Mouse (Mus musculus) heart, postnatal 0 days (tissue): ENCODE measurements around the gene Gse1.

ENCODE experiments used
- CTCF ChIP-seq: IDR thresholded peaks from 2 replicates; pipeline ENCODE4 v1.5.1; 2016; ENCODE audit warnings: antibody characterized with exemption, control low read depth, low read depth
- EP300 ChIP-seq: IDR thresholded peaks from 2 replicates; pipeline ENCODE4 v1.6.1; 2016; ENCODE audit warnings: antibody characterized with exemption, low read depth

- TF ChIP-seq CTCF (no peak), EP300 (no peak)
These were observed 285.6 kb downstream of the Gse1 start for GRCm38 (mm10) chr8:120513638-120514461.
